In the genomic region with DNA sequence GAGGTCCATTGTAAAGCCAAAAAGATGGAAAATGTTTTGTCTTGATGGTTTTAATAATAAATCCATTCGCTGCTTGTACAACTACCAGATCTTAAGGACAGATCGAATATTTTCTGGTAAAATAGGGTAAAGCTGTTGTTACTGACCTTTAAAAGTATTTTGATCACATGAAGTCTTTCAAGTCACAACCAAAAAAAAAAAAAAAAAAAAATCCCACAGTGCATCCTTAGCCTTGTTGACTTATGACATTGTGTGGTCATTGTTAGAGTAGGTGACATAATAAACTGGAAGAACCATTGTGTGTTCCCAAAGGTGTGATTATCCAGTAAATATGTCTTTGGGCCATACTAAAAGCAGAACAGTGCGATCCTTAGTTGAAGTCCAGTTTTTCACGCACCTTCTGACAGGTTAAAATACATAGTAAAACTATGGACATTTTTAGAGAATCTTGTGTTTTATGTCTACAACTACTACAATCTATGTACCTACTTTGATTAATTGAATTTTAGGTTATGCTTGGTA, we compare ENCODE assay signal across 8 mouse cellular contexts. TPM values are rescaled to one million over a fixed set of nuclear protein-coding genes. Genes with fewer than 3 reads are reported as not detected.
DNase-seq lines count a peak whose midpoint lies in the region; ATAC-seq lines count a peak whose summit lies in the region.
"Had no signal": no experiment of that assay in that cellular context is flagged by ENCODE, and none has a peak within 500 bp of the region (broad histone marks: within the 10 kb centered on the region; RNA-seq: fewer than 3 reads in every experiment).

No protein-coding gene starts in this region.

- no peaks in the 10 kb centered on the region for H3K9me3 ChIP-seq in megakaryocyte, embryonic 14.5 days
- no peaks in the 10 kb centered on the region for H3K9me3 ChIP-seq in forebrain, embryonic 11.5 days (ENCODE audit: control insufficient read depth, low read length)
- H3K9me3 ChIP-seq in limb, embryonic 13.5 days: no peaks in the 10 kb centered on the region
- no peaks in the 10 kb centered on the region for H3K9me3 ChIP-seq in stomach, embryonic 14.5 days (ENCODE audit: control insufficient read depth, low read depth, low read length)

- no peak for DNase-seq in forebrain, embryonic 11.5 days (ENCODE audit: low spot score)
- no peak for DNase-seq in urinary bladder, postnatal 4 days (ENCODE audit: low spot score in 2 of 2)
- DNase-seq in adrenal gland, adult 8-10 months: no peak
- DNase-seq: thymus, postnatal 25 days had no signal

- WGBS in forebrain, embryonic 11.5 days: 83% methylated on average over 4 of the region's 4 CpGs
- 69% methylated on average over 4 of the region's 4 CpGs for WGBS in limb, embryonic 13.5 days
- WGBS in stomach, embryonic 14.5 days: 76% methylated on average over 4 of the region's 4 CpGs

- H3K4me3 ChIP-seq in megakaryocyte, embryonic 14.5 days (replicated peaks): peak overlapping the region; percentile 93
- H3K4me3 ChIP-seq in forebrain, embryonic 11.5 days (ENCODE audit: low read depth, low read length): peak overlapping the region; percentile 64
- peak overlapping the region; percentile 98 for H3K4me3 ChIP-seq in limb, embryonic 13.5 days
- H3K4me3 ChIP-seq in stomach, embryonic 14.5 days (ENCODE audit: low read depth, low read length): peak overlapping the region; percentile 95

- H3K4me2 ChIP-seq in forebrain, embryonic 11.5 days (ENCODE audit: low read depth, low read length, severe bottlenecking): peak overlapping the region; percentile 70
- H3K4me2 ChIP-seq in limb, embryonic 13.5 days (replicated peaks): peak overlapping the region; percentile 67
- peak overlapping the region; percentile 50 for H3K4me2 ChIP-seq in stomach, embryonic 14.5 days (replicated peaks; ENCODE audit: low read depth, low read length)

- no peaks in the 10 kb centered on the region for H3K27me3 ChIP-seq in megakaryocyte, embryonic 14.5 days (replicated peaks)
- no peaks in the 10 kb centered on the region for H3K27me3 ChIP-seq in forebrain, embryonic 11.5 days (ENCODE audit: control insufficient read depth, insufficient read depth, low read length)
- no peaks in the 10 kb centered on the region for H3K27me3 ChIP-seq in limb, embryonic 13.5 days
- H3K27me3 ChIP-seq in stomach, embryonic 14.5 days (ENCODE audit: control insufficient read depth, insufficient read depth, low read length): no peaks in the 10 kb centered on the region

- peak overlapping the region; percentile 98 for H3K27ac ChIP-seq in forebrain, embryonic 11.5 days (ENCODE audit: low read depth, low read length)
- H3K27ac ChIP-seq in limb, embryonic 13.5 days: peak overlapping the region; percentile 98; the same call in 1 of the 2 replicates
- H3K27ac ChIP-seq in stomach, embryonic 14.5 days (ENCODE audit: low read length): peak overlapping the region; percentile 99

- H3K4me1 ChIP-seq in megakaryocyte, embryonic 14.5 days: peaks cover 29% of the 10 kb centered on the region
- peaks cover 2% of the 10 kb centered on the region; the same call in 1 of the 2 replicates for H3K4me1 ChIP-seq in forebrain, embryonic 11.5 days (replicated peaks; ENCODE audit: control insufficient read depth, insufficient read depth, low read length)
- peaks cover 21% of the 10 kb centered on the region for H3K4me1 ChIP-seq in limb, embryonic 13.5 days
- H3K4me1 ChIP-seq in stomach, embryonic 14.5 days (ENCODE audit: control insufficient read depth, insufficient read depth, low read length): peaks cover 5% of the 10 kb centered on the region; the same call in 1 of the 2 replicates

- H3K9ac ChIP-seq in forebrain, embryonic 11.5 days (ENCODE audit: low read length): peak overlapping the region; percentile 91
- H3K9ac ChIP-seq in limb, embryonic 13.5 days: peak overlapping the region; percentile 92
- peak overlapping the region; percentile 86 for H3K9ac ChIP-seq in stomach, embryonic 14.5 days (replicated peaks; ENCODE audit: low read depth, low read length)

- H3K36me3 ChIP-seq in megakaryocyte, embryonic 14.5 days (replicated peaks; ENCODE audit: low read length): peaks cover 19% of the 10 kb centered on the region
- H3K36me3 ChIP-seq in forebrain, embryonic 11.5 days (ENCODE audit: control insufficient read depth, insufficient read depth, low read length): no peaks in the 10 kb centered on the region; the same call in 1 of the 2 replicates
- H3K36me3 ChIP-seq in limb, embryonic 13.5 days: no peaks in the 10 kb centered on the region
- H3K36me3 ChIP-seq in stomach, embryonic 14.5 days (ENCODE audit: control insufficient read depth, insufficient read depth, low read length): no peaks in the 10 kb centered on the region; the same call in 1 of the 2 replicates

- ATAC-seq in megakaryocyte, adult 5-6 weeks (ENCODE audit: poor library complexity, severe bottlenecking): no peak
- ATAC-seq in forebrain, embryonic 11.5 days (replicated peaks; ENCODE audit: low FRiP score): no peak
- ATAC-seq in limb, embryonic 13.5 days (ENCODE audit: low FRiP score, low read depth): no peak
- ATAC-seq in stomach, embryonic 14.5 days (ENCODE audit: insufficient number of reproducible peaks, insufficient read depth, low FRiP score, low read depth): no peak

RNA-seq across cellular contexts. Expression of gene Ggnbp2, which starts 1.0 kb away (rescaled TPM):
- polyA plus RNA-seq in megakaryocyte, embryonic 14.5 days (2012; ENCODE audit: insufficient read depth, low replicate concordance): 2.2 and 30.3 TPM in 2 replicates
- total RNA-seq in megakaryocyte, adult 5-6 weeks (2015): 129 and 131 TPM in 2 replicates
- 164 and 179 TPM in 2 replicates for total RNA-seq in megakaryocyte, adult 5-6 weeks (2017)
- 68.3 and 68.7 TPM in 2 replicates for polyA plus RNA-seq in forebrain, embryonic 11.5 days (2014; fragmentation: Nextera tagmentation; extraction: Ambion mirVana)
- polyA plus RNA-seq in limb, embryonic 13.5 days (2015; fragmentation: Nextera tagmentation; extraction: Ambion mirVana): 71.0 and 75.5 TPM in 2 replicates
- 68.0 and 69.6 TPM in 2 replicates for polyA plus RNA-seq in stomach, embryonic 14.5 days (2014; fragmentation: Nextera tagmentation; extraction: Ambion mirVana)
- total RNA-seq in adrenal gland, adult 8-10 months (2022): 10 to 100 TPM; 76.1 to 91.6 (median 86.8) TPM

RNA-seq across cellular contexts. Expression of gene Myo19, which starts 8.3 kb away (rescaled TPM):
- 2.8 and 3.3 TPM in 2 replicates for polyA plus RNA-seq in megakaryocyte, embryonic 14.5 days (2012; ENCODE audit: insufficient read depth, low replicate concordance)
- 1.2 and 2.1 TPM in 2 replicates for total RNA-seq in megakaryocyte, adult 5-6 weeks (2015)
- 1.4 and 2.8 TPM in 2 replicates for total RNA-seq in megakaryocyte, adult 5-6 weeks (2017)
- 11.8 and 13.6 TPM in 2 replicates for polyA plus RNA-seq in forebrain, embryonic 11.5 days (2014; fragmentation: Nextera tagmentation; extraction: Ambion mirVana)
- 9.5 and 9.7 TPM in 2 replicates for polyA plus RNA-seq in limb, embryonic 13.5 days (2015; fragmentation: Nextera tagmentation; extraction: Ambion mirVana)
- polyA plus RNA-seq in stomach, embryonic 14.5 days (2014; fragmentation: Nextera tagmentation; extraction: Ambion mirVana): 9.3 and 9.4 TPM in 2 replicates
- total RNA-seq in adrenal gland, adult 8-10 months (2022): 10 to 100 TPM; 10.3 to 16.5 (median 14.3) TPM

RNA-seq across cellular contexts. Expression of gene Pigw, which starts 8.5 kb away (rescaled TPM):
- 0.58 TPM in 1 of 2 replicates, not detected in the other for polyA plus RNA-seq in megakaryocyte, embryonic 14.5 days (2012; ENCODE audit: insufficient read depth, low replicate concordance)
- 2.1 and 2.8 TPM in 2 replicates for total RNA-seq in megakaryocyte, adult 5-6 weeks (2015)
- total RNA-seq in megakaryocyte, adult 5-6 weeks (2017): 3.3 and 3.6 TPM in 2 replicates
- polyA plus RNA-seq in forebrain, embryonic 11.5 days (2014; fragmentation: Nextera tagmentation; extraction: Ambion mirVana): 3.7 and 3.9 TPM in 2 replicates
- polyA plus RNA-seq in limb, embryonic 13.5 days (2015; fragmentation: Nextera tagmentation; extraction: Ambion mirVana): 2.4 and 2.6 TPM in 2 replicates
- polyA plus RNA-seq in stomach, embryonic 14.5 days (2014; fragmentation: Nextera tagmentation; extraction: Ambion mirVana): 3.0 and 4.2 TPM in 2 replicates
- 10 to 100 TPM in 2 of 4 experiments, 1 to 10 TPM in 2; 8.4 to 11.1 (median 9.8) TPM for total RNA-seq in adrenal gland, adult 8-10 months (2022)

RNA-seq across cellular contexts. Expression of gene Dhrs11, which starts 42.8 kb away (rescaled TPM):
- 17.6 and 18.7 TPM in 2 replicates for polyA plus RNA-seq in megakaryocyte, embryonic 14.5 days (2012; ENCODE audit: insufficient read depth, low replicate concordance)
- 24.0 and 26.1 TPM in 2 replicates for total RNA-seq in megakaryocyte, adult 5-6 weeks (2015)
- 10.2 and 15.0 TPM in 2 replicates for total RNA-seq in megakaryocyte, adult 5-6 weeks (2017)
- polyA plus RNA-seq in forebrain, embryonic 11.5 days (2014; fragmentation: Nextera tagmentation; extraction: Ambion mirVana): 12.6 TPM in 2 replicates
- polyA plus RNA-seq in limb, embryonic 13.5 days (2015; fragmentation: Nextera tagmentation; extraction: Ambion mirVana): 13.1 and 13.2 TPM in 2 replicates
- polyA plus RNA-seq in stomach, embryonic 14.5 days (2014; fragmentation: Nextera tagmentation; extraction: Ambion mirVana): 11.7 and 12.9 TPM in 2 replicates
- total RNA-seq in adrenal gland, adult 8-10 months (2022): 10 to 100 TPM; 45.7 to 58.0 (median 50.5) TPM

RNA-seq across cellular contexts. Expression of gene Znhit3, which starts 44.6 kb away (rescaled TPM):
- polyA plus RNA-seq in megakaryocyte, embryonic 14.5 days (2012; ENCODE audit: insufficient read depth, low replicate concordance): 0.40 TPM in 1 of 2 replicates, not detected in the other
- 20.8 and 21.8 TPM in 2 replicates for total RNA-seq in megakaryocyte, adult 5-6 weeks (2015)
- total RNA-seq in megakaryocyte, adult 5-6 weeks (2017): 14.6 and 14.9 TPM in 2 replicates
- polyA plus RNA-seq in forebrain, embryonic 11.5 days (2014; fragmentation: Nextera tagmentation; extraction: Ambion mirVana): 70.0 and 78.2 TPM in 2 replicates
- 61.8 and 68.3 TPM in 2 replicates for polyA plus RNA-seq in limb, embryonic 13.5 days (2015; fragmentation: Nextera tagmentation; extraction: Ambion mirVana)
- 54.9 and 64.3 TPM in 2 replicates for polyA plus RNA-seq in stomach, embryonic 14.5 days (2014; fragmentation: Nextera tagmentation; extraction: Ambion mirVana)
- total RNA-seq in adrenal gland, adult 8-10 months (2022): 10 to 100 TPM in 3 of 4 experiments, 1 to 10 TPM in 1; 9.0 to 17.7 (median 15.3) TPM
